Mouse (Mus musculus): ENCODE measurements at regions not wholly inside any gene's neighbourhood (a gene's known extent, or its start where the extent isn't known, plus 50 kb on each side); places are given as distances from the start of the nearest gene placed in this dataset.
A peak's percentile ranks its signal among the peaks of the same experiment; 100 is the strongest.

GRCm38 (mm10) chr2:167847281-167848077, 84.4 kb upstream of the Ptpn1 start:
- no peak for DNase-seq

- DNase-seq, result no peak
Measured at GRCm38 (mm10) chr2:167845370-167845769, 86.5 kb upstream of the Ptpn1 start.

GRCm38 (mm10) chr2:167844556-167844955, 87.3 kb upstream of the Ptpn1 start:
- DNase-seq, result no peak

GRCm38 (mm10) chr2:167843921-167844320, 87.9 kb upstream of the Ptpn1 start:
- no peak for DNase-seq

DNA sequence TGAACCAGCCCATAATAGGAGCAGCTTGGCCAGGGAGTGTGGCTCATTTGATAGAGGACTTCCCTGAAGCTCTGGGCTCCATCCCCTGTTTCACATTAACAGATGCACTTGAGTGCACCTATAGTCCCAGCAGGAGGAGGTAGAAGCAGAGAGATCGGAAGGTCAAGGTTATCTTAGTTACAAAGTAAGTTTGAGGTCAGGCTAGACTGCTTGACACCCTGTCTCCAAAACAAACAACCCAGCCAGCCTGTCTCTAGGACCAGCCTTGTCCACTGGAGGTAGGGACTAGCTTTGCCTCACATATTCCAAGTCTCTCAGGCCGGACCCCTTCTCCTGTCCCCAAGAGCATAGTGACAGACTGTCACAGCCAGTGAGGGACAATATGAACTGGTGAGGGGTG, 88.9 kb upstream of the Ptpn1 start:
- no peak for DNase-seq

GRCm38 (mm10) chr2:167842473-167842872, 89.4 kb upstream of the Ptpn1 start:
- no peak for DNase-seq

DNA sequence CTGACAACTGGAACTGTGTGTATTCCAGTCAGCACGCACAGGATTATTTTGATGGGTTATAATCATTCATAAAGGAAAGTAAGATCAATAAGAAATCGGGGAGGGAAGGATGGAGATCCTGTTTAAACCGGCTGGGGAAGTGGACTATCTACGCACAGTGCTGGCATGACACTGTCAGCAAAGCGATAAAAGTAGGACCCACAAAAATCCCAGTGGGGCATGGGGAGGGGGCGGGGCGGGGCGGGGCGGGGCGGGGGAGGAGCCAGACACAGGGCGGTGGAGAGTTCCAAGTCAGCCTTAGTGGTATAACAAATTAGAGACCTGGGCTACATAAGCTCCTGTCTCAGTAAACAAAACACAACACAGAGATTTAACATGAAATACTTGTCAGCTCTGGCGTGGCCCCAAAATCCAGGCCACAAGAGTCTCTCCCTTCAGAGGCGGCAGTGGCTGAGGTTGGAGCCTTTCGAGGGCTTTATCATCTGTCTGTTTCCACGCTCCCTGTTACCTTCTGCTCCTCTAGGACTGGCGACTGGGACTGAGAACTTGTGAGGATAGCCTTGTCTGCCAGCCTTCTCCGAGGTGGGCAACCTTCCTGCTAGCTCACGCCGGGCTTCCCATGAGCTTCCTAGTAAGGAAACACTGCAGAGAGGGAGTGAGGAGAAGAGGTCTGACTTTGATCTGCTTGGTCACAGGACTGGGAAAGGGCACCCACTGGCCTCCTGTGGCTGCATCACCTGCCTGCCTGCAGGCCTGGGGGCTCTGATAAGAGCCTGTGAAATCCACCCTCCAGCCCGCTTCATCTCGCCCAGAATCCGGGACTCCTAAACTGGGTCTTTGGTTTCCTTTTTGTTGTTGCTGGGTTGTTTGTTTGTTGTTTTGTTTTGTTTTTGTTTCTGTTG, 90.3 kb upstream of the Ptpn1 start:
- DNase-seq, result no peak

- DNase-seq, result no peak
Measured at GRCm38 (mm10) chr2:167840344-167840743, 91.5 kb upstream of the Ptpn1 start.

- DNase-seq, result no peak
Measured at GRCm38 (mm10) chr2:167839324-167839981, 92.4 kb upstream of the Ptpn1 start.

GRCm38 (mm10) chr2:167837596-167837995, 94.3 kb upstream of the Ptpn1 start:
- no peak for DNase-seq

DNA sequence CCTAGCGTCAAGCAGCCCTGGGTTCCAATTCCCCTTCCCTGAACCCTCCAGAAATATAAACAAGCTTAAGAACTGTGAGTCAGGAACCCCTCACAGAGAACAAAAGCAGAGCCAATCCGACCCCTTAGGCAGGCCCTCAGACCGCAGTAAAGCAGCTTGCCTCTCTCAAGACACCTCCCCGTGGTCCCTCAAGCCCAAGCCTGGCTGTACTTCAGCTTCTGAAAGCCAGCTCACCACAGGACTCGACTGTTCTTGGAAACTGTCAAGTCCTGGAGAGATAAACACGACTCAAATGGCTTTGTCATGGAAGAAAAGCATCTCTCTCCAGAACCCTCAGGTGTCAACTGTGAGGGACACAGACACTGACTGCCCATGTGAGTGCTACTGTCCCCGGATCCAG, 95.2 kb upstream of the Ptpn1 start:
- no peak for DNase-seq

GRCm38 (mm10) chr2:167834605-167835004, 97.3 kb upstream of the Ptpn1 start:
- DNase-seq, result no peak

DNA sequence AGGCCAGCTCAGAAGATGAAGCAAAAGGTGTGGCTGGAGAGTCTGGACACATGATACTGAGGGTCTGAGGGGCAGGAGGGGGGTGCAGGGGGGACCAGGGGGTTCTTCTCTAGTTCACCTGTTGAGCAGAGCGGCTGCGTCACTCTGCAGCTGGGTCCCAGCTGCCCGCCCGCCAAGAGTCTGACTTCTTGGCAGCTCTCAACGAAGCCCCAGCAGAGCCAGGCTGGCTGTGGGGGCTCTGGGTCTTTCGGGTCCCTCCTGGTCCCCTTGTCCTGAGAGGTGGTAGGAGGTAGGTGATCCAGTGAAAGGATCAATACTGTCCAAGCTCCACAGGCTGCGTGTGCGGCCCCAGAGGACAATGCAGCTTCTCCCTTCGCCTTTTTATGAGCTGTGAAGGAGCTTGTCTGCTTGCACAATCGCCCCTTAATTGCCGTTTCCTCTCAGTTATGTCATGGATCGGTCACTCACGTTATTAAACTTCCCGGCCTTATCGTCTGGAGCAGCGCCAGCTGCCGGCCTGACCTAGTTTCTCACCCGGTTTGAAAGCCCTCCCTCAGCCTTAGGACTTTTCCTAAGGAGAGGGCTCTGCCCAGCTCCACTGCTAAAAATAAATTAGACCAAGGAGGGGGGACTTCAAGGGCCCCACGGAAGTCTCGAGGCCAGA, 98.4 kb upstream of the Ptpn1 start:
- DNase-seq, result peak; percentile 27 to 28

GRCm38 (mm10) chr2:167831076-167832039, 100.5 kb upstream of the Ptpn1 start:
- DNase-seq, result peak; percentile 32 to 50

- no peak for DNase-seq
Measured at GRCm38 (mm10) chr2:167828258-167828657, 103.6 kb upstream of the Ptpn1 start.

- DNase-seq, result no peak
Measured at GRCm38 (mm10) chr2:167826922-167827703, 104.7 kb upstream of the Ptpn1 start.

GRCm38 (mm10) chr2:167823513-167823912, 108.3 kb upstream of the Ptpn1 start:
- no peak for DNase-seq

GRCm38 (mm10) chr2:167823044-167823443, 108.8 kb upstream of the Ptpn1 start:
- no peak for DNase-seq

- no peak for DNase-seq
Measured at GRCm38 (mm10) chr2:167821186-167821585, 110.7 kb upstream of the Ptpn1 start.

DNA sequence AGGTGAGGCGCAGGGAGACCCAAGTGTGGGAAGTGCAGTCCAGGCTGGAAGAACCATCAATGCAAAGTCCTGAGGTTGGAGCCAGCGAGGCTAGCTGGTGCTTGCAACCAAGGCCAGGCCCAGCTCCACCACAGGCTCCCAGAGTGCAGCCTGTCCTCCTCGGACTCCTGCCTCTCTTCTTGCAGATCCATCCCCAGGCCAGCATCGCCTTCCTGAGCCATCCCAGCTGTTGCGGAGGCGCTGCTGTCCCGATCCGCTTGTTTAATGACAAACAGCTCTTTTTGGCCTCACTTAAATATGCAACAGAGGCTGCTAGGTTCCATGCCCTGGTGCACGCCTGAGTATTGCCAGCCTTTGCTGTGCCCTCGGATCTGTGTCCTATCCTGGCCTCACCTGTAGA, 113.1 kb upstream of the Ptpn1 start:
- no peak for DNase-seq

- no peak for DNase-seq
Measured at GRCm38 (mm10) chr2:167817030-167817429, 114.8 kb upstream of the Ptpn1 start.
